Mouse (Mus musculus) urinary bladder, adult 2 months (tissue): ENCODE results near the gene Lrrfip2. TPM values are rescaled to one million over a fixed set of nuclear protein-coding genes. Genes with fewer than 3 reads are reported as not detected.

ENCODE experiments used
- DNase-seq: peaks from one replicate; pipeline ENCODE4 v3.0.0; 2022; ENCODE audit warnings: low spot score
- polyA plus RNA-seq: library from polyadenylated mRNA; depleted of rRNA; stranded (reverse); fragments of >200 nt; gene quantifications from 2 replicates; pipeline ENCODE4 v1.2.3, GENCODE M21; 2012

Lrrfip2 gene
- polyA plus RNA-seq, 1 experiment, result 53.9 TPM

GRCm38 (mm10) chr9:111118252-111118890 is 979 bp downstream of the Lrrfip2 start:
- DNase-seq, result peak; percentile 63

GRCm38 (mm10) chr9:111118891-111119441 is 1.6 kb downstream of the Lrrfip2 start:
- DNase-seq, result no peak

GRCm38 (mm10) chr9:111122446-111122845 is 5.1 kb downstream of the Lrrfip2 start:
- no peak for DNase-seq

GRCm38 (mm10) chr9:111123336-111123735 is 5.9 kb downstream of the Lrrfip2 start:
- no peak for DNase-seq

- no peak for DNase-seq
Observed at GRCm38 (mm10) chr9:111124440-111124839, 7.0 kb downstream of the Lrrfip2 start.

- no peak for DNase-seq
Observed at GRCm38 (mm10) chr9:111126735-111127134, 9.3 kb downstream of the Lrrfip2 start.

- no peak for DNase-seq
Observed at GRCm38 (mm10) chr9:111127749-111128148, 10.4 kb downstream of the Lrrfip2 start.

GRCm38 (mm10) chr9:111130126-111130525 is 12.7 kb downstream of the Lrrfip2 start:
- DNase-seq, result no peak

GRCm38 (mm10) chr9:111138161-111138560 is 20.8 kb downstream of the Lrrfip2 start:
- DNase-seq, result no peak

GRCm38 (mm10) chr9:111142721-111143120 is 25.3 kb downstream of the Lrrfip2 start:
- DNase-seq, result no peak

- DNase-seq, result no peak
Observed at GRCm38 (mm10) chr9:111143387-111143786, 26.0 kb downstream of the Lrrfip2 start.

- DNase-seq, result no peak
Observed at GRCm38 (mm10) chr9:111144711-111145110, 27.3 kb downstream of the Lrrfip2 start.

- DNase-seq, result no peak
Observed at GRCm38 (mm10) chr9:111145497-111146190, 28.3 kb downstream of the Lrrfip2 start.

GRCm38 (mm10) chr9:111146216-111146798 is 28.9 kb downstream of the Lrrfip2 start:
- DNase-seq, result no peak

GRCm38 (mm10) chr9:111148006-111148405 is 30.6 kb downstream of the Lrrfip2 start:
- DNase-seq, result no peak

GRCm38 (mm10) chr9:111148414-111148813 is 31.0 kb downstream of the Lrrfip2 start:
- DNase-seq, result no peak

GRCm38 (mm10) chr9:111149188-111149945 is 32.0 kb downstream of the Lrrfip2 start:
- DNase-seq, result no peak

- DNase-seq, result no peak
Observed at GRCm38 (mm10) chr9:111152314-111152897, 35.0 kb downstream of the Lrrfip2 start.

- DNase-seq, result no peak
Observed at GRCm38 (mm10) chr9:111153026-111153425, 35.6 kb downstream of the Lrrfip2 start.

GRCm38 (mm10) chr9:111155764-111156458 is 38.5 kb downstream of the Lrrfip2 start:
- DNase-seq, result no peak

GRCm38 (mm10) chr9:111159562-111159961 is 42.2 kb downstream of the Lrrfip2 start:
- no peak for DNase-seq
